Mouse (Mus musculus): ENCODE data around the gene Dnajc8.

Dnajc8 gene

GRCm38 (mm10) chr4:132535406-132536121 lies at the start of gene Dnajc8:
Gene Dnajc8, plus strand, starts transcription at chr4:132535550.
- peak; percentile 96 for DNase-seq (ENCODE audit: low read depth)

DNA sequence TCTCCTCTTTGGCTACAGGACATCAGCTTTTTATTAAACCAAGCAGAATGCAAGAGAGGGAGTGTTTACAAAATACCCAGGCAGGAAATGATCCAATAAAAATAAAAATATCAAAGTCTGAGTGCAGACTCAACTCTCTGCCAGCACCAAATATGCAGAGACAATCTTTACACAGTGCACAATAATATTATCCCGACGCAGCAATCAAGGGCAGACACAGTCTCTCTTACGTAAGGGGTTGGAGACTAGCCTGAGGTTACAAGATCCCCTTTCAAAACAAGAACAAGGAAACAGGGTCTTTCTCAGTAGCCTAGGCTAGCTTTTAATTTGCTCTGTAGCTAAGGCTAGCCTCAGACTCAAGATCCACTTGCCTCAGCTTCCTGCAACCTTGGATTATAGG lies 46.8 kb upstream of the Dnajc8 start:
- DNase-seq (ENCODE audit: low read depth), result no peak

DNA sequence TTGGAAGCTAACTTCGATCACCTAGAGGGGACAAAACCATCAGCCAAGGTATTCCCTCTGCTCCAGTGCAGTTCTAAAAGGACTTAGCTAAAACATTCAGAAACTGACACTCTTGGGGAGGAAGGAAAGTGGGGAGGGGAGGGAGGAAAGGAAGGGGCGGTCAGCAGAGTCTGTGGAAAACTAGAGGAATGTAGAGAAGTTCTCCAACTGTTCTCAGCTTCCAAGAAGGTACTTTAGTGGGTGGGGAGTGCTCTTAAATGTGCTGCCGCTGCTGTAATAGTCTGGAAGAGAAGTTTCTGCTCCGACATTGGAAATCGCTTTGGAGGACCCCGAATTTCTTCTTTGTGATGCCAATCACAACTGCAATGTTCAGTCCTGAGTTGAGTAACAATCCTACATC lies 46.4 kb upstream of the Dnajc8 start:
- DNase-seq (ENCODE audit: low read depth), result no peak

DNA sequence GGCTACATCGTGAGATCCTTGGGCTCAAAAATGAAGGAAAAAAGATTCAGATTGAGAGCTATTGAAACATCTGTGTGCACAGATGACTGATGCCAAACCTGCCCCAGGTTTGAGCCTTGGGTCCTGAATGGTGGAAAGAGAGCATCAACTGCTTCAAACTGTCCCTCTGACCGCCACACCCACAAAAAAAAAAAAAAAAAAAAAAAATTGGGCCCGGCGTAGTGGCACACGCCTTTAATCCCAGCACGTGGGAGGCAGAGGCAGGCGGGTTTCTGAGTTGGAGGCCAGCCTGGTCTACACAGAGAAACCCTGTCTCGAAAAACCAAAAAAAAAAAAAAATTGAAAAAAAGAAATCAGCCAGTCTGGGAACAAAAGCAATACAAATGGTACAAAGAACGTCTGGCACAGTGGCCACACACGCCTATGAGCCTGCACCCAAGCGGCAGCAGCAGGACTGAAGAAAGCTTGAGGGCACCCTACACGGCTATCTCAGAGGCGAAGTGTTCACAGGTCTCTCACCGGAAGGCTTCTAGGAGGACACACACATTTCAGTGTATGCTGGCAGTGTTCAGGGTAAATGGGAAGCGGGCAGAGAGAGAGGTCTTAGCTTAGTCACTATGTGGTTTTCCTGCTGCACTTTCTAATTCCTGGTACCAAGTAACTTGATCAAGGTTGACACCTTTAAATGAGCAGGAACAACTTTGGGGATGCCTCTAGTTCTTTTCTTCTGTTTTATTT lies 44.9 kb upstream of the Dnajc8 start:
- no peak for DNase-seq (ENCODE audit: low read depth)

GRCm38 (mm10) chr4:132491057-132491456 lies 44.3 kb upstream of the Dnajc8 start:
- DNase-seq (ENCODE audit: low read depth), result no peak

DNA sequence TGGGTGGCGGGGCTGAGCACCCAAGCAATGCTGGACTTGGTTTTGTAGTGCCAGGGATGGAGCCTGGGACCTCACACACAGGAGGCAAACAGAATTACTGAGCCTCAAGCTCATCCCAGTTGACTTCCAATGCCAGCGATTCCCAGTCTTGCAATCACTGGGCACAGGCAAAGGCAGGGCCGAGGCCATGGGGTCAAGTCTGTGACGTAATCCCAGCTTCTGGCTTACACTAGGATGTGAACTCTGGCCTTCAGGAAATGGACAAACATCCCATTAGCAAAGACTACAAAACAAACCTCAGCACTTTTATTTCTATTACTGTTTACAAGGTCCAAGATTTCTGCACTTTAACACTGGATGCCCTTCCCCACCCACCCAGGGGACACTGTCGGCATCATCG lies 43.6 kb upstream of the Dnajc8 start:
- DNase-seq (ENCODE audit: low read depth), result no peak

DNA sequence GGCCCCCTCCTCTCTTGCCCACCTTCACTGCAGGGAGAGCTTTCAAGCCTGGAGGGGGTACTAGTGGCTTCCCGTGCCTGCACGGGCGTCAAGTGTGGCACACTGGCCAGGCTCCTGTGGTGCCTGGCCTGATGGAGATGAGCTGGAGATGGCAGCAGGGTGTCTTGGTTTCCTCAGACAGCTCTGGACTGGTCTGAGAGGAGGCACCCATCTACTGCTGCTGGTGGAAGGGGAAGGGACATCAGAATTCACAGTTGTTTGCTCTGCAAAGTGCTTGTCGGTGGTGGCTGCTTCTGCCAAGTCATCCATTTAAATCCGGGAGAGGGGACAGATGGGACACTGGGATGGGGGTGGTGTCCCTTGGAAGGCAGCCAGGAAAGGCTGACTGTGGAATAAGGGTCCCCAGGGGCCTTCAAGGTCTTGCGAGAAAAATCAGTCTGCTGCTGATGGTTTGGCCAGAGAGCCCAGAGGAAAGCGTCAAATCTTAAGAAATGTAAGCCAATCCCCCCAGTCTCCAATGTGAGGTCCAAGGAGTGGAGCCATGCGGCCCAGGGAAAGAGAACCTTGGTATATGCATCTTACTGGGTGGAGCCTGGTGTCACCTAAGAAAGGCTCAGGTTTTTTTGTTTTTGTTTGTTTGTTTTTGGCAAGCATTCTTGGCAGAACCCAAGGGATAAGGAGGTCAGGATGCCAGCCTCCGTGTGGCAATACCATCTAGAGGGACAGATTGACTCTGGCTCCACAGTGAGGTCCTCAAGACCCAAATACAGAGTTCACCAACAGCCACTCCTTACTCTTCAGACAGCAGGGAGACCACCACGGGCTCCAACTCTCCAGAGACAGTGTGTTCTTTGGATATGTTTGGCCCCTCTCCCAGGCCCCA lies 42.9 kb upstream of the Dnajc8 start:
- DNase-seq (ENCODE audit: low read depth), result no peak

GRCm38 (mm10) chr4:132494271-132494918 lies 41.0 kb upstream of the Dnajc8 start:
- no peak for DNase-seq (ENCODE audit: low read depth)

DNA sequence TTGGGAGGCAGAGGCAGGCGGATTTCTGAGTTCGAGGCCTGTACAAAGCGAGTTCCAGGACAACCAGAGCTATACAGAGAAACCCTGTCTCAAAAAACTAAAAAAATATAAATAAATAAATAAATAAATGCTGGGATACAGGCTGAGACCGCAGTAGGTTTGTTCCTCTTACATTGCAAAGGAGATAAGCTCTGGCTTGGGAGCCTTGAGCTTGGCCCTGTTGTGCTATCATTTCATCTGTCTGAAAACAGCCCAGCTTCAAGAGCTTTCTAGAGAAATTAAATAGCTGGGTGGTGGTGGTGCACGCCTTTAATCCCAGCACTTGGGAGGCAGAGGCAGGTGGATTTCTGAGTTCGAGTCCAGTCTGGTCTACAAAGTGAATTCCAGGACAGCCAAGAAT lies 33.7 kb upstream of the Dnajc8 start:
- no peak for DNase-seq (ENCODE audit: low read depth)

- no peak for DNase-seq (ENCODE audit: low read depth)
Measured at GRCm38 (mm10) chr4:132503344-132503743, 32.0 kb upstream of the Dnajc8 start.

DNA sequence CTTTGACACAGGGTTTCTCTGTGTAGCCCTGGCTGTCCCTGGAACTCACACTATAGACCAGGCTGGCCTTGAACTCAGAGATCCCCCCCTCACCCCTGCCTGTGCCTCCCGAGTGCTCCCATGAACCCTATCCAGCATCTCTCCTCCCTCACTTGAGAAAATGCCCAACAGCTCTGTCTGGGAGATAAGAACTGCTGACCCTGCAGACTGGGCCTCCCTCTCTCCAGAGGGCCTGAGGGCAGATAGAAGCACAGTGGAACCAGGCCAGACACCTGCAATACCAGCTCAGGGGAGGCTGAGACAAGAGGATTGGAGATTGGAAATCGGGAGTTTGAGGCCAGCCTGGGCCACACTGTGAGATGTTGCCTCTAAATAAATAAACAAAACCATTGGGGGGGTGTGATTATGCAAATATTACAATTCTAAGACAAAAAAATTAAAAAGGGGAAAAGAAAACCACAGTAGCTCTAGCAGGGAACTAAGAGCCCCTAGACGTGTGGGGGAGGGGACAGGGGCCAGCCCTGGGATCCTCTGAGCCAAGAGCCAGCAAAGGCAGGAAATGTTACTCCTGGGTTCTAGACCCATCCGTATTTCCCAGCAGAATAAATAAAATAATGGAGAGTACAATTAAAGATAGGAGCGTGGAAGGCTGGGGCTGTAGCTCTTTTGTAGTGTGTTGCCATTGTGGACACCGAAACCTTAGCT lies 30.2 kb upstream of the Dnajc8 start:
- no peak for DNase-seq (ENCODE audit: low read depth)

GRCm38 (mm10) chr4:132505800-132506199 lies 29.6 kb upstream of the Dnajc8 start:
- DNase-seq (ENCODE audit: low read depth), result no peak

- DNase-seq (ENCODE audit: low read depth), result no peak
Measured at GRCm38 (mm10) chr4:132506250-132506649, 29.1 kb upstream of the Dnajc8 start.

GRCm38 (mm10) chr4:132507210-132507609 lies 28.1 kb upstream of the Dnajc8 start:
- no peak for DNase-seq (ENCODE audit: low read depth)

DNA sequence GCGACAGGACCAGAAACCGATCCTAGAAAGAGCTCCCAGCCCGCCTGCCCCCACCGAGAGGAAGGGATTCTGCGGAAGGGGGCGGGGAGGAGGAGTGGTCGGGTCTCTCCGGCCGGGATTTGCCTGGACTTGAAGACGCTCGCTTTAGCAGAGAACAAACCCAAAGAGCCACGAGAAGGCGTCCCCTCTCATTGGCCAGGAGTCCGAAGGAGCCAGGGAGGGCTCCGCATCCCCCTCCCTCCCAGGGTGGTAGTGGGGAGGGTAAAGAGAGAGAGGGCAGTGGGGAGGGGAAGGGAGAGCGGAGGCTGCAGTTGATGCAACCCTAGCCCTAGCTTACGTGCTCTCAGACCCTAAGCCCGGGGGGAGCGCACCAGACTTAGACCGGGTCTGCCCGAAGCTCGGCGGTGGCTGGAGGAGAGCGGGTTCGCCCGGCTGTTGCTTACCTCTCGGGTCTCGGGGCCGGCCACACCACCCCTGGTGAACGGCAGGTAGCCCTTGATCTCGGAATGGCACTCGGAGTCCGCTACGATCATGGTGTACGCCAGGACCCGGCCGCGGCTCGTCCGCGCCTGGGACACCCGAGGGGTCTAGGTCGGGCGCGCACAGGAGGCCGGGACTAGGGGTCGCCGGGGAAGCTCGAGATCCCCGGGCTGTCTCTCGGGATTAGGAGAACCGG lies 25.6 kb upstream of the Dnajc8 start:
- DNase-seq (ENCODE audit: low read depth), result no peak

GRCm38 (mm10) chr4:132510352-132510798 lies 25.0 kb upstream of the Dnajc8 start, which contains the start of gene Sesn2:
Gene Sesn2, minus strand, starts transcription at chr4:132510501.
- DNase-seq (ENCODE audit: low read depth), result peak; percentile 99

DNA sequence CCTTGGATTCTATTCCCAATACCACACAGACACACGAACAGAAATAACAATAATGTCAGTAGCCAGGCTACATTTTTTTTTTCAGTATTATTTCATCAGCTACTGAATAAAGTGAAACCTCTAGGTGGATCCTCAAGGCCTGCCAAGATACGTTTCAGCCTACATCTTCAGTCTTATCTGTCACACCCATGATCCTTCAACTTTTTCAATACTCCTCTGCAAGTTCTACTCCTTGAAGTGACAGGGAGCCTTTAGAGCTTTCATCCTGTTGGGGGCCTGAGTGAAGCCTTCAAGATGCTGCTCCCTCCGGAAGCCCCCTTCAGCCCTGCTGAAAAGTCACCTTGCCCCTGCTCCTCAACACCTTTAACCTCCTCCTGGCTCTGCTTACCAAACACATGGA lies 23.3 kb upstream of the Dnajc8 start:
- DNase-seq (ENCODE audit: low read depth), result no peak

DNA sequence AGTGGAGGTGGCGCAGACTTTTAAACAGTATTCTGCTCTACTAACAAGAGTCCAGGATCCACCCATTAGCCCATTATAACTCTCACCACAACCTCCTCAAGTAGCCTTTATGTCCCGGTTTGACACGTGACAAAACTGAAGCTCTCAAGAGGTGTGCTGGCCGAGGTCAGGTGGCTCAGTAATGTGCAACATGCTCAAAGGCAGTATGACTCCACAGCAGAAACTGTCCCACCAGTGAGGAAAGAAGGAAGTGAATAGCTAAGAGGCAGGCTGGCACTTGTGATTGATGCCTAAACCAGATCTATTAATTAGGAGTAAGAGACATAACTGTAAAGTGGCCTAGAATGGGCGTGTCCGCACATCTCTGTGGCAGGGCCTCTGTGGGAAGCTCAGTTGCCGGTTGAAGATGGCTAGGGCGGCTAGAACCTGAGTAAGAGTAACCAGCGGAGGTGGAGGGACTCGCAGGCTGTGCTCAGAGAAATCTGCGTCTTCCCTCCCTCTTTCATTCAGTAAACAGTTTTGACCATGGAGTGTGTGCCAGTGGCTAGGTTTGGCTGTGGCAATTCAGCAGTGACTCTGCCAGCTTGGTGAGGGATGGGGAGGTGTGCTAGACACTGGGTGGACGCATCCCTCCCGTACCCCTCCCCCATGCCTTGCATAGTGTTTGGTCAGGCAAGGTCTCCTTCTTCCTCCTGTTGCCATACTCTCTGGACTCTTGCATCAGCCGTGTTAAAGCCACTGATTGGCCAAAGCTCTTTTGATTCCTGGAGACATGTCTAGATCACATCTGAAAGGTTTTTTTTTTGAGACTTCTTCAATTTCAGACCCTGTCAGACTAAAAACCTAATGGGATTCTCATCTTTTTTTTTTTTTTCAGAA lies 21.7 kb upstream of the Dnajc8 start:
- no peak for DNase-seq (ENCODE audit: low read depth)

DNA sequence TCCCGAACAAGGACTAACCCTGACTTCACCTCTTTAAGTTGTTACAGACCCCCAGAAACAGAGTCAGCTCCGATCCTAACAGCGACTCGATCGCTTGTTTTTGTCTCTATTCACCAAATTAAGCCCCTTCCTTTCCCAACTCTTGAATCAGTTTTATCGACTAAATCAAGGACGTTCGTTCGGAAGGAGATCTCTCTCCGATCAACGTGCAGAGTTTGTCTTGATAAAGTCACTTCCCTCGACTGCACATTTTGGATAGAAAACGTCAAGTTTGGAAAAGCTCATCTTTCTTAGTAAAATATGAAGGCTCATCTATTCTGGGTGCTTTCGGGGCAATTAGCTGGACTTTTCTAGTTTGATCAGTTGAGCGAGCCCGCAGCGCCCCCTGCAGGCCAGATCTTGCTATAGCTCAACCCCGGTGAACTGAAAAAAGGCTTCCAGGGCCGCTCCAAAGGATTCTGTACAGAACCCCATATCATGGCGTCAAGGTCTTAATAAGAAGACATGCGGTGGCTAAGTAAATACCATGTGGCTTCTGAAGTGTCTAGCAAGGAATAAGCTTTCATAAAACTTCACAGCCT lies 20.7 kb upstream of the Dnajc8 start:
- DNase-seq (ENCODE audit: low read depth), result peak; percentile 87
